Mouse (Mus musculus): ENCODE data around the gene Pxdn. TPM values are rescaled to one million over a fixed set of nuclear protein-coding genes. Genes with fewer than 3 reads are reported as not detected.

The Pxdn gene
- polyA plus RNA-seq, 1 experiment: not detected

GRCm38 (mm10) chr12:30024264-30024825 lies 86.9 kb downstream of the Pxdn start:
- Histone ChIP-seq H3K9me3 (ENCODE audit: control insufficient read depth, low read length) (no peaks in the 10 kb centered on the region), H3K36me3 (ENCODE audit: control insufficient read depth) (no peaks in the 10 kb centered on the region), H3K27me3 (ENCODE audit: control insufficient read depth) (no peaks in the 10 kb centered on the region), H3K4me1 (ENCODE audit: control insufficient read depth) (no peaks in the 10 kb centered on the region), H3K4me3 (replicated peaks) (no peak overlapping the region)
- TF ChIP-seq GATA1 (IDR thresholded peaks at IDR 0.05; ENCODE audit: low read length): no peak
- no peak for TF ChIP-seq TAL1 (IDR thresholded peaks at IDR 0.05; ENCODE audit: low read length)

- Histone ChIP-seq H3K4me3 (replicated peaks) (no peak overlapping the region), H3K9me3 (ENCODE audit: control insufficient read depth, low read length) (no peaks in the 10 kb centered on the region), H3K4me1 (ENCODE audit: control insufficient read depth) (no peaks in the 10 kb centered on the region)
These were observed 90.4 kb downstream of the Pxdn start for GRCm38 (mm10) chr12:30027721-30028340.

GRCm38 (mm10) chr12:30029111-30029510 lies 91.7 kb downstream of the Pxdn start:
- Histone ChIP-seq H3K4me1 (ENCODE audit: control insufficient read depth) (no peaks in the 10 kb centered on the region), H3K36me3 (ENCODE audit: control insufficient read depth) (no peaks in the 10 kb centered on the region)
- no peak for TF ChIP-seq TAL1 (IDR thresholded peaks at IDR 0.05; ENCODE audit: low read length)
- no peak for TF ChIP-seq GATA1 (IDR thresholded peaks at IDR 0.05; ENCODE audit: low read length)

More at GRCm38 (mm10) chr12:30027721-30028340, 90.4 kb downstream of the Pxdn start:
- no peaks in the 10 kb centered on the region for H3K27me3 ChIP-seq (ENCODE audit: control insufficient read depth)
- no peak for TF ChIP-seq GATA1 (IDR thresholded peaks at IDR 0.05; ENCODE audit: low read length)
- TF ChIP-seq TAL1 (IDR thresholded peaks at IDR 0.05; ENCODE audit: low read length): no peak
- no peaks in the 10 kb centered on the region for H3K36me3 ChIP-seq (ENCODE audit: control insufficient read depth)

GRCm38 (mm10) chr12:30030571-30030970 lies 93.2 kb downstream of the Pxdn start:
- H3K36me3 ChIP-seq (ENCODE audit: control insufficient read depth): no peaks in the 10 kb centered on the region
- H3K4me3 ChIP-seq (replicated peaks): no peak overlapping the region
- no peaks in the 10 kb centered on the region for H3K9me3 ChIP-seq (ENCODE audit: control insufficient read depth, low read length)
- H3K27me3 ChIP-seq (ENCODE audit: control insufficient read depth): no peaks in the 10 kb centered on the region
- H3K4me1 ChIP-seq (ENCODE audit: control insufficient read depth): no peaks in the 10 kb centered on the region
- no peak for TF ChIP-seq TAL1 (IDR thresholded peaks at IDR 0.05; ENCODE audit: low read length)
- TF ChIP-seq GATA1 (IDR thresholded peaks at IDR 0.05; ENCODE audit: low read length): no peak

More at GRCm38 (mm10) chr12:30029111-30029510, 91.7 kb downstream of the Pxdn start:
- no peak overlapping the region for H3K4me3 ChIP-seq (replicated peaks)
- H3K9me3 ChIP-seq (ENCODE audit: control insufficient read depth, low read length): no peaks in the 10 kb centered on the region
- no peaks in the 10 kb centered on the region for H3K27me3 ChIP-seq (ENCODE audit: control insufficient read depth)

- no peak overlapping the region for H3K4me3 ChIP-seq (replicated peaks)
- H3K36me3 ChIP-seq (ENCODE audit: control insufficient read depth): no peaks in the 10 kb centered on the region
- no peaks in the 10 kb centered on the region for H3K27me3 ChIP-seq (ENCODE audit: control insufficient read depth)
- no peak for TF ChIP-seq TAL1 (IDR thresholded peaks at IDR 0.05; ENCODE audit: low read length)
- TF ChIP-seq GATA1 (IDR thresholded peaks at IDR 0.05; ENCODE audit: low read length): no peak
- no peaks in the 10 kb centered on the region for H3K4me1 ChIP-seq (ENCODE audit: control insufficient read depth)
- no peaks in the 10 kb centered on the region for H3K9me3 ChIP-seq (ENCODE audit: control insufficient read depth, low read length)
These were observed 97.3 kb downstream of the Pxdn start for GRCm38 (mm10) chr12:30034681-30035080.

- no peaks in the 10 kb centered on the region for H3K9me3 ChIP-seq (ENCODE audit: control insufficient read depth, low read length)
- H3K4me3 ChIP-seq (replicated peaks): no peak overlapping the region
- no peaks in the 10 kb centered on the region for H3K36me3 ChIP-seq (ENCODE audit: control insufficient read depth)
- TF ChIP-seq GATA1 (IDR thresholded peaks at IDR 0.05; ENCODE audit: low read length) (no peak), TAL1 (IDR thresholded peaks at IDR 0.05; ENCODE audit: low read length) (no peak)
- no peaks in the 10 kb centered on the region for H3K27me3 ChIP-seq (ENCODE audit: control insufficient read depth)
- no peaks in the 10 kb centered on the region for H3K4me1 ChIP-seq (ENCODE audit: control insufficient read depth)
These were observed 98.0 kb downstream of the Pxdn start for GRCm38 (mm10) chr12:30035406-30035805.

- H3K27me3 ChIP-seq (ENCODE audit: control insufficient read depth): no peaks in the 10 kb centered on the region
- no peak overlapping the region for H3K4me3 ChIP-seq (replicated peaks)
- no peak for TF ChIP-seq TAL1 (IDR thresholded peaks at IDR 0.05; ENCODE audit: low read length)
- no peak for TF ChIP-seq GATA1 (IDR thresholded peaks at IDR 0.05; ENCODE audit: low read length)
- no peaks in the 10 kb centered on the region for H3K36me3 ChIP-seq (ENCODE audit: control insufficient read depth)
- H3K4me1 ChIP-seq (ENCODE audit: control insufficient read depth): no peaks in the 10 kb centered on the region
- no peaks in the 10 kb centered on the region for H3K9me3 ChIP-seq (ENCODE audit: control insufficient read depth, low read length)
These were observed 98.6 kb downstream of the Pxdn start for GRCm38 (mm10) chr12:30035841-30036568.

- no peak for TF ChIP-seq GATA1 (IDR thresholded peaks at IDR 0.05; ENCODE audit: low read length)
- no peak for TF ChIP-seq TAL1 (IDR thresholded peaks at IDR 0.05; ENCODE audit: low read length)
- no peaks in the 10 kb centered on the region for H3K9me3 ChIP-seq (ENCODE audit: control insufficient read depth, low read length)
These were observed 99.2 kb downstream of the Pxdn start for GRCm38 (mm10) chr12:30036569-30037055.

GRCm38 (mm10) chr12:30039565-30039964 lies 102.2 kb downstream of the Pxdn start:
- H3K27me3 ChIP-seq (ENCODE audit: control insufficient read depth): no peaks in the 10 kb centered on the region
- H3K4me1 ChIP-seq (ENCODE audit: control insufficient read depth): no peaks in the 10 kb centered on the region
- H3K4me3 ChIP-seq (replicated peaks): no peak overlapping the region
- H3K36me3 ChIP-seq (ENCODE audit: control insufficient read depth): no peaks in the 10 kb centered on the region
- TF ChIP-seq TAL1 (IDR thresholded peaks at IDR 0.05; ENCODE audit: low read length) (no peak), GATA1 (IDR thresholded peaks at IDR 0.05; ENCODE audit: low read length) (no peak)
- H3K9me3 ChIP-seq (ENCODE audit: control insufficient read depth, low read length): no peaks in the 10 kb centered on the region

More at GRCm38 (mm10) chr12:30036569-30037055, 99.2 kb downstream of the Pxdn start:
- H3K36me3 ChIP-seq (ENCODE audit: control insufficient read depth): no peaks in the 10 kb centered on the region
- no peaks in the 10 kb centered on the region for H3K4me1 ChIP-seq (ENCODE audit: control insufficient read depth)
- no peaks in the 10 kb centered on the region for H3K27me3 ChIP-seq (ENCODE audit: control insufficient read depth)
- H3K4me3 ChIP-seq (replicated peaks): no peak overlapping the region

All from erythroblast, embryonic 14.5 days (primary cell).